Mouse (Mus musculus): Measurements from ENCODE around the gene Kremen1. TPM values are rescaled to one million over a fixed set of nuclear protein-coding genes. Genes with fewer than 3 reads are reported as not detected.

The Kremen1 gene
- polyA plus RNA-seq, 1 experiment, result 13.4 TPM

GRCm38 (mm10) chr11:5145600-5145999 lies 115.8 kb downstream of the Kremen1 start:
- no peak overlapping the region for H3K4me3 ChIP-seq (ENCODE audit: insufficient read depth, low read length)
- H3K27ac ChIP-seq (ENCODE audit: insufficient read depth, low read depth, low read length), result no peak overlapping the region
- TF ChIP-seq POLR2A (IDR thresholded peaks at IDR 0.05; ENCODE audit: borderline replicate concordance, low read depth, low read length) (no peak), CTCF (IDR thresholded peaks at IDR 0.05; ENCODE audit: low read depth, low read length) (no peak)
- H3K4me1 ChIP-seq (ENCODE audit: control insufficient read depth, insufficient read depth, low read length), result no peaks in the 10 kb centered on the region

GRCm38 (mm10) chr11:5141965-5142364 lies 119.4 kb downstream of the Kremen1 start:
- no peak overlapping the region for H3K4me3 ChIP-seq (ENCODE audit: insufficient read depth, low read length)
- TF ChIP-seq POLR2A (IDR thresholded peaks at IDR 0.05; ENCODE audit: borderline replicate concordance, low read depth, low read length), result no peak
- no peak for TF ChIP-seq CTCF (IDR thresholded peaks at IDR 0.05; ENCODE audit: low read depth, low read length)
- no peak overlapping the region for H3K27ac ChIP-seq (ENCODE audit: insufficient read depth, low read depth, low read length)
- H3K4me1 ChIP-seq (ENCODE audit: control insufficient read depth, insufficient read depth, low read length), result no peaks in the 10 kb centered on the region

Other genes with a start within 250 kb of the Kremen1 start
- not detected in 2 replicates for gene Rasl10a, start 203.4 kb downstream of the Kremen1 start, polyA plus RNA-seq (2012; ENCODE audit: insufficient read depth, insufficient read length, missing spikeins)
- 42.0 and 44.9 TPM in 2 replicates for gene Gas2l1, start 196.2 kb downstream of the Kremen1 start, polyA plus RNA-seq (2012; ENCODE audit: insufficient read depth, insufficient read length, missing spikeins)
- 15.0 and 20.6 TPM in 2 replicates for gene Rhbdd3, start 162.6 kb downstream of the Kremen1 start, polyA plus RNA-seq (2012; ENCODE audit: insufficient read depth, insufficient read length, missing spikeins)
- 433 and 488 TPM in 2 replicates for gene Ewsr1, start 162.3 kb downstream of the Kremen1 start, polyA plus RNA-seq (2012; ENCODE audit: insufficient read depth, insufficient read length, missing spikeins)
- gene Emid1, start 109.3 kb downstream of the Kremen1 start, polyA plus RNA-seq (2012; ENCODE audit: insufficient read depth, insufficient read length, missing spikeins), result not detected in 2 replicates
- 2.2 and 2.4 TPM in 2 replicates for gene Znrf3, start 183.3 kb upstream of the Kremen1 start, polyA plus RNA-seq (2012; ENCODE audit: insufficient read depth, insufficient read length, missing spikeins)

All from bone marrow macrophage, adult 2 months (primary cell).